Mouse (Mus musculus): ENCODE data around the gene Hinfp. TPM values are rescaled to one million over a fixed set of nuclear protein-coding genes. Genes with fewer than 3 reads are reported as not detected.
"Not testable (repeated sequence)": the region's sequence is repeated elsewhere in the genome, so short reads cannot be mapped to it uniquely, and the experiment has no call there.

Hinfp gene
- 10 to 100 TPM; 11.0 to 11.4 TPM for total RNA-seq (2021)
- long read RNA-seq, experiment 1, partial matches to known transcripts: 1 of 6 reads
- long read RNA-seq, experiment 1, other reads (novel, unspliced or antisense): 5 of 6 reads
- long read RNA-seq, experiment 2, partial matches to known transcripts: 0 of 4 reads
- long read RNA-seq, experiment 2, other reads (novel, unspliced or antisense): 4 of 4 reads

GRCm38 (mm10) chr9:44305466-44306079, at the start of gene Hinfp:
Hinfp (minus strand) TSS chr9:44305671.
- intact Hi-C loops (cut with DNase I): loop anchor here (2.0 kb wide), 1 partner anchor 21 kb away; the partner anchor contains the start of gene Dpagt1
- DNase-seq: peak; percentile 97 to 98

DNA sequence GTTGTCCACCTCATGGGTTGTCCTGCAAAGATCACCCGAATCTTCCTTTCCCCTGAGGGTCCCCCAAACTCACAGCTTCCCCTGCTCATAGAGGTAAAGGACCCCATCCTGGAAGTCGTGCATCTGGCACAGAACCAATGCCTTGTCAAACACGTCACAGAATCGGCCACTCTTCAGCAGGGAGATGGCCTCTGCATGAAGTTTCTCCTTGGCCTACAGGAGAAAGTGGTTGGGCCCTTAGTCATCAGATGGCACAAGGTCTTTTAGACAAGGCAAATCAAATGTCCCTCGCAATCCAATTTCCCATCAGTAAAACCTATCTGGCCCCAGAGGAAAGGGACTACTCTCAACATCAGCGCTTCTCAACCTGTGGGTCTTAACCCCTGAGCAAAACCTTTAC, 47.7 kb upstream of the Hinfp start:
- intact Hi-C loops (cut with DNase I): no loop called here
- DNase-seq: no peak

DNA sequence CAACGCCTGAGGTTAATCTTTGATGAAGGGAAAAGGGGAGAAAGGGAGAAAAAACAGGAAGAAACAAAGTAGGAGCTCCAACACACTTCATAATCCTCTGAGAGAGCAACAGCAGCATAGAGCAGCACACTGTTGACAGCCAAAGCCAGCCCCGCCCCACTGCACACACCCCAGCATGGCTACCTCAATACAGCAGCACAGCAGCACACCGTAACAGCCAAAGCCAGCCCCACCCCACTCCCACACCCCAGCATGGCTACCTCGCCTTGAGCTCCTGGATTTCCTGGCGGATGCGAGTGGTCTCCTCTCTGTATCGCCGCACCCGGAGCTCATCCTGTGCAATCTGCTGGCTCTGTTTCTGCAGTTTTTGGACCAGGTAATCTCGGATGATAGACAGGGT, 46.9 kb upstream of the Hinfp start:
- intact Hi-C loops (cut with DNase I): no loop called here
- no peak for DNase-seq

- intact Hi-C loops (cut with DNase I): no loop called here
- no peak for DNase-seq
These were observed 45.9 kb upstream of the Hinfp start for GRCm38 (mm10) chr9:44351396-44351795.

- no peak for DNase-seq
These were observed 43.1 kb upstream of the Hinfp start for GRCm38 (mm10) chr9:44348546-44348945.

GRCm38 (mm10) chr9:44347621-44348020, 42.1 kb upstream of the Hinfp start:
- intact Hi-C loops (cut with DNase I): no loop called here
- DNase-seq: no peak

More at GRCm38 (mm10) chr9:44348546-44348945, 43.1 kb upstream of the Hinfp start:
- intact Hi-C loops (cut with DNase I): no loop called here

- intact Hi-C loops (cut with DNase I): no loop called here
- DNase-seq: no peak
These were observed 41.7 kb upstream of the Hinfp start for GRCm38 (mm10) chr9:44347166-44347565.

DNA sequence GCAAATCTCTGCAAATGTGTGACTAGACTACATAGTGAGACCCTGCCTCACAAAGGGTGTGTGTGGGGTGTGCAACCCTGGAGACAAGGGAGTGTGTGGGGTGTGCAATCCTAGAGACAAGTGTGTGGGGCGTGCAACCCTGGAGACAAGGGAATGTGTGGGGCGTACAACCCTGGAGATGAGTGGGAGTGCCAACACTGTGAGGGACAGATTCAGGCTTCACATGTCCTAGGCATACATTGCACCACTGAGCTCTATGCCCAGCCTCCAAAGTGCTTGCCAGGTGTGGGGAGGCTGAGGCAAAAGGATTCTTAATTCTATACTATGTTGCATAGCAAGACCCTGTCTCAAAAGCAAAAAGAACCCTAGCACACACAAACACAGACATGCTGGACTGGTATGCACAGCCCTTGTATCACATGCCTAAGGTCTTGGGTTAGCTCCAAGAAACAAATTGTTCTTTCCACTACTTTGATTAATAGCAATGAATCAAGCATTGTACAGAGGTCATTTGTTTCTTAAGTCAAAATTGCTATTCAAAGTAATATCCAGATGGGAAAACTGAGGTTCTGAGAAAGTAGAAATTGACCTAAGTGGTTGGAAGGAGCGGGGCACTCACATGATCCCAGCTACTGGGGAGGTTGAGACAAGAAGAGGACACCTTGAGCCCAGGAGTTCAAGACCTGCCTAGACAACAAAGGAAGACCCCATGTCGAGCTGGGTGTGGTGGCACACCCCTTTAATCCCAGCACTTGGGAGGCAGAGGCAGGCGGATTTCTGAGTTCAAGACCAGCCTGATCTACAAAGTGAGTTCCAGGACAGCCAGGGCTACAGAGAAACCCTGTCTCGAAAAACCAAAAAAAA, 40.3 kb upstream of the Hinfp start:
- intact Hi-C loops (cut with DNase I): no loop called here
- DNase-seq: no peak

GRCm38 (mm10) chr9:44343781-44344421, 38.4 kb upstream of the Hinfp start, which contains the start of gene Hmbs:
Hmbs (minus strand) TSS chr9:44344228.
- peak; percentile 90 to 94 for DNase-seq
- intact Hi-C loops (cut with DNase I): loop anchor here (5.0 kb wide), 2 partner anchors 97 to 212 kb away; partner anchors contain the start of gene Mcam

GRCm38 (mm10) chr9:44343290-44343689, 37.8 kb upstream of the Hinfp start:
- intact Hi-C loops (cut with DNase I): loop anchor here (5.0 kb wide), 2 partner anchors 96 to 211 kb away; partner anchors contain the start of gene Mcam
- peak; percentile 43 to 55 for DNase-seq

GRCm38 (mm10) chr9:44342605-44343004, 37.1 kb upstream of the Hinfp start:
- intact Hi-C loops (cut with DNase I): loop anchor here (5.0 kb wide), 2 partner anchors 95 to 210 kb away; partner anchors contain the start of gene Mcam
- DNase-seq: no peak

DNA sequence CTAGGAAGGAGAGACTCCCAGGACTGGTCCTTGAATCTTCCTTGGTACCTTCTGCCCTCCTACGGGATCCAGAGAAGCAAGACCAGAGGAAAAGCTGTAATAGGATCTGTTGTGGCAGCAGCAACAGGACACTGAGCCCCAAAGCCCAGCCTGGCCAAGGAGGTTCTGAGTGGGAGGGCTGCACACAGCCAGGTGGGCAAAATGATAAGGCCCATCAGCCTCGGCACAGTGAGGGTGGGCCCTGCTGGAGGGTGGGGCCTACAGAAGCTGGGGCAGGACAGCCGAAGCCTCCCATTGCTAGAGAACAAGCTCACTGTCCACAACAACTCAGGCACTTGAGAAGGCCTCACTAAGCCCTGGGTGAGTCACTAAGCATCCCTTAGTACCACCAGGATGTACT, 36.7 kb upstream of the Hinfp start:
- DNase-seq: no peak
- intact Hi-C loops (cut with DNase I): loop anchor here (5.0 kb wide), 2 partner anchors 95 to 210 kb away; partner anchors contain the start of gene Mcam

GRCm38 (mm10) chr9:44341487-44341886, 36.0 kb upstream of the Hinfp start:
- intact Hi-C loops (cut with DNase I): loop anchor here (5.0 kb wide), 2 partner anchors 94 to 209 kb away; partner anchors contain the start of gene Mcam
- no peak for DNase-seq

DNA sequence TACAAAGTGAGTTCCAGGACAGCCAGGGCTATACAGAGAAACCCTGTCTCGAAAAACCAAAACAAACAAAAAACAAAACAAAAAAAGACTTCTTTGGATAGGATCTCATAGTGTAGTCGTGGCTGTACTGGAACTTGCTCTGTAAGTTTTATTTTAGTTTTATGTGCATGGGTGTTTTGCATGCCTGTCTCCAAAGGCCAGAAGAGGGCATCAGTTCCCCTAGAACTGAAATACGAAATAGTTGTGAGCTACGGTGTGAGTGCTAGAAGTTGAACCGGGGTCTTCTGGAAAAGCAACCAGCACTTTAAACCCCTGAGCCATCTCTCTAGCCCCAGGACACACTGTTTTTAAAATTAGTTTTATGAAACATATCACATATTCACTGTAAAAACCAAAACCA, 33.1 kb upstream of the Hinfp start:
- no peak for DNase-seq
- intact Hi-C loops (cut with DNase I): loop anchor here (5.0 kb wide), 1 partner anchor 36 kb away; no protein-coding TSS in a partner anchor

GRCm38 (mm10) chr9:44337436-44338169, 32.1 kb upstream of the Hinfp start:
- intact Hi-C loops (cut with DNase I): loop anchor here (5.0 kb wide), 1 partner anchor 35 kb away; no protein-coding TSS in a partner anchor
- DNase-seq: no peak

GRCm38 (mm10) chr9:44336964-44337363, 31.5 kb upstream of the Hinfp start:
- DNase-seq: no peak
- intact Hi-C loops (cut with DNase I): loop anchor here (5.0 kb wide), 1 partner anchor 35 kb away; no protein-coding TSS in a partner anchor

DNA sequence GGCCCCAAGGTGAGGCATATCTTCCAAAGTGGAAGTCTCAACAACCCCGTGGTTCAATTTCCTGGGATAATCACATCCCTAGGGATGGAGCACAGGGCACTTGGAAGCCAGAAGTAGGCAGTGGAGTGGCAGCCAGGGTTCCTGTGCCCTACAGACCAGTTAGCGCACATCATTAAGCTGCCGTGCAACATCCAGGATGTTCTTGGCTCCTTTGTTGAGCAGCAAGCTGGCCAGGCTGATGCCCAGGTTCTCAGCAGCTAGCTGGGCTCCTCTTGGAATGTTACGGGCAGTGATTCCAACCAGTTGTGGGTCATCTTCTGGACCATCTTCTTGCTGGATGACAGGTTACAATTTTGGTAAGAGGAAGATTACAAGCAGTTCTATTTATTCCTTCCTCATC, 31.0 kb upstream of the Hinfp start:
- intact Hi-C loops (cut with DNase I): loop anchor here (5.0 kb wide), 1 partner anchor 34 kb away; no protein-coding TSS in a partner anchor

DNA sequence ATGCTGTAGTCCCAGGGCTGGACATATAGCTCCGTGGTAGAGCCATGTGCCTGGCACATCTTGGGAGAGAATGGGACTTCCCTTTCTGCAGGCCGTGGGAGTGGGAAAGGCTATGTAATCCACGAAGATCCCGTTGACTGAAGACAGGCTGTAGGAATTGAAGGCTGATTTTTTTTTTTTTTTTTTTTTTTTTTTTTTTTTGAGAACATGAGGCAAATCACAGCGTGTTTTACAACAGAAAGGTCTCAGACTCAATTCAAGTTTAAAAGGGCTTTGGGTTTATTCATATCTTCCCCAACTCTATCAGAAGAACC, 30.6 kb upstream of the Hinfp start:
- intact Hi-C loops (cut with DNase I): loop anchor here (5.0 kb wide), 1 partner anchor 34 kb away; no protein-coding TSS in a partner anchor
- DNase-seq: no peak

More for the DNA sequence above, 31.0 kb upstream of the Hinfp start:
- DNase-seq: not testable (repeated sequence)

DNA sequence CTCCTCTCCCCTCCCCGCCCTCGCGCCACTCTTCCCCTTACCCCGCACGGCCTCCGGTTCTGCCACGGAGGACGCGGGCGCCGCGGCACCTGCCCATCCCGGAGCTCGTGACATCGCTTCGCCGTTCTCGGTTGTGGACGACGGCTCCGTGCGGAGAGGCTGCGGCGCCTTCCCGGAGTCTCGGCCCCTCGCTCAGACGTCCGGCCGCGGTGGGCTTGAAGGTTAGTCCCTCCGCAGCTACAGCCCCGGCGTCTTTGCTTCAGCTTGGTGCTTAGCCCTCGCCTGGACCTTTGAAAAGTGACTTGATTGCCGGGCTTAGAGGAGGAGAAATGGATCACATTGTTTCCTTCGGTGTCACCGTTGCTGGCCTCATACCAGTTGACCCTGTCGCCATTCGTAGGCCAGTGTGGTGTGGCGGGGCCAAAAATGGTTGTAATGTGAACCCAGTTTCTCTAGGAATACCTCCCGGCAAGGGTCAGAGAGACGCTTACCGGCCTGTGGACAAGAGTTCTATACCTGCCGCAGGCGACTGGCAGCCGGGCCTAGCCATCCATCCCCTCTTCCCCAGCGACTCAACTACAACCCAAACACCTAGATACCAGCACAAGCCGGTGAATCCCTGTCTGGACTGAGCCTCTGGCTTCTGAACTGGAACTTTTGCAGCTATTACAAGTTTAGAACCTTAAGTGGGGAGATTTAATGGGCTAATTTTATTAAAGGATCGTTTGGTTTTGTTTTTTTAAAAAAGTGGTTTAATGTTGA, 30.0 kb upstream of the Hinfp start:
- peak; percentile 50 to 54 for DNase-seq
- intact Hi-C loops (cut with DNase I): loop anchor here (5.0 kb wide), 1 partner anchor 33 kb away; no protein-coding TSS in a partner anchor
